Mouse (Mus musculus) liver, adult (tissue): ENCODE data around the gene Zfp120.
"Not testable (repeated sequence)": the region's sequence is repeated elsewhere in the genome, so short reads cannot be mapped to it uniquely, and the experiment has no call there.

Experiments
- GATA4 ChIP-seq: IDR thresholded peaks from 2 replicates; pipeline ENCODE4 v1.6.1; 2014; ENCODE audit warnings: mild to moderate bottlenecking, low read length; ENCODE audit not compliant: insufficient replicate concordance

The Zfp120 gene

GRCm38 (mm10) chr2:150136435-150136897 lies at the start of gene Zfp120:
TSS of gene Zfp120 (minus strand) at chr2:150136708.
- TF ChIP-seq GATA4: no peak

GRCm38 (mm10) chr2:150181570-150181999 lies 45.1 kb upstream of the Zfp120 start, which contains the start of gene Gm14139:
TSS of gene Gm14139 (plus strand) at chr2:150181755.
- TF ChIP-seq GATA4: not testable (repeated sequence)

GRCm38 (mm10) chr2:150179579-150179978 lies 43.1 kb upstream of the Zfp120 start, which contains the start of gene Gm10770:
TSS of gene Gm10770 (minus strand) at chr2:150179679.
- not testable (repeated sequence) for TF ChIP-seq GATA4

DNA sequence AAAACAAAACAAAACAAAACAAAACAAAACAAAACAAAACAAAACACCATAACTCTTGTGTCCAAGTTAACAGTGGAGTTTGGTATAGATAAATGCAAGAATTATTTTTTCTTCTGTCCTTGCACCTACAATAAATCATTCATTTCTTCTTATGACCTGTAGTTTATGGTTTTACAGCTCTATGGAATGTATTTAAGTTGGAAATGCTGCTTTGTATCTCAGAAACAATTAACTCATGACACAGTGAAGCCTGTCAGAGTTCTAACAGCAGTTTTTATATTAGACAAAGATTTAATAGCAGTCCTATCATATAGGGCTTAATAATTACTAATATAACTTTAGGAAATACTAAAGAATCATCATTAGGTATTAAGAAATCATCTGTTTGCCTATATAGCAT lies 37.3 kb upstream of the Zfp120 start:
- TF ChIP-seq GATA4: no peak

GRCm38 (mm10) chr2:150166703-150167102 lies 30.2 kb upstream of the Zfp120 start:
- TF ChIP-seq GATA4: no peak

DNA sequence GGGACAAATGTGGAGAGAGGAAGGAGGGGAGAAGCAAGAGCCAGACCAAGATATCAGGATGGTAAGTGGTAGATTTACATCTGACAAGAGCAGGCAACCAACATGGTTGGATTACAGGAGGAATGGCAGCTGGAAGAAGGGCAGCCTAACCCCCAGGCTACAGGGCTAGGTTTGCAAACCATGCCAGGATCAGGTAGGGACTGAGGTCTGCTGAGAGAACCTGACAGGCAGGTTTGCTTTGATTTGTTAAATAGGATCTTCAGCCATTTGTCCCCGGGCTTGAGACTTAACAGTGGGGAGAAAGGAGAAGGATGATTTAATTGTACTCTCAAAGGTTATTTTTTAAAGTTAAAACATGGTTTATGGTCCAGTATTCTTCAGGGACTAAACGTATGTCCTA lies 3.7 kb downstream of the Zfp120 start:
- TF ChIP-seq GATA4: no peak

- TF ChIP-seq GATA4: no peak
Observed at GRCm38 (mm10) chr2:150111247-150111912, 25.1 kb downstream of the Zfp120 start.
